Mouse (Mus musculus): Measurements from ENCODE around the gene Coro2a.
"Not testable (repeated sequence)": the region's sequence is repeated elsewhere in the genome, so short reads cannot be mapped to it uniquely, and the experiment has no call there.

Coro2a gene

GRCm38 (mm10) chr4:46611181-46611580 is 9.2 kb upstream of the Coro2a start:
- peak; percentile 78 for DNase-seq

- DNase-seq: no peak
Measured at GRCm38 (mm10) chr4:46607601-46608000, 5.6 kb upstream of the Coro2a start.

- no peak for DNase-seq
Measured at GRCm38 (mm10) chr4:46605451-46605850, 3.4 kb upstream of the Coro2a start.

GRCm38 (mm10) chr4:46602704-46603103 is 702 bp upstream of the Coro2a start:
- DNase-seq: peak; percentile 58

GRCm38 (mm10) chr4:46601258-46601843 is 651 bp downstream of the Coro2a start:
- DNase-seq: peak; percentile 86

GRCm38 (mm10) chr4:46600473-46601257 is 1.3 kb downstream of the Coro2a start:
- DNase-seq: peak; percentile 40

GRCm38 (mm10) chr4:46599609-46600008 is 2.4 kb downstream of the Coro2a start:
- DNase-seq: not testable (repeated sequence)

- peak; percentile 40 for DNase-seq
Measured at GRCm38 (mm10) chr4:46598981-46599380, 3.0 kb downstream of the Coro2a start.

GRCm38 (mm10) chr4:46598111-46598510 is 3.9 kb downstream of the Coro2a start:
- peak; percentile 17 for DNase-seq

GRCm38 (mm10) chr4:46597286-46597961 is 4.6 kb downstream of the Coro2a start:
- DNase-seq: peak; percentile 52

- DNase-seq: peak; percentile 77
Measured at GRCm38 (mm10) chr4:46596398-46596797, 5.6 kb downstream of the Coro2a start.

- DNase-seq: no peak
Measured at GRCm38 (mm10) chr4:46594131-46594530, 7.9 kb downstream of the Coro2a start.

GRCm38 (mm10) chr4:46593472-46593871 is 8.5 kb downstream of the Coro2a start:
- DNase-seq: peak; percentile 20

- peak; percentile 47 for DNase-seq
Measured at GRCm38 (mm10) chr4:46591833-46592520, 10.0 kb downstream of the Coro2a start.

- DNase-seq: no peak
Measured at GRCm38 (mm10) chr4:46590810-46591209, 11.2 kb downstream of the Coro2a start.

- no peak for DNase-seq
Measured at GRCm38 (mm10) chr4:46589946-46590684, 11.9 kb downstream of the Coro2a start.

GRCm38 (mm10) chr4:46589151-46589550 is 12.9 kb downstream of the Coro2a start:
- DNase-seq: no peak

GRCm38 (mm10) chr4:46586473-46586872 is 15.5 kb downstream of the Coro2a start:
- no peak for DNase-seq

GRCm38 (mm10) chr4:46585811-46586190 is 16.2 kb downstream of the Coro2a start:
- DNase-seq: no peak

- DNase-seq: no peak
Measured at GRCm38 (mm10) chr4:46585041-46585810, 16.8 kb downstream of the Coro2a start.

GRCm38 (mm10) chr4:46584536-46584935 is 17.5 kb downstream of the Coro2a start:
- DNase-seq: not testable (repeated sequence)

- DNase-seq: not testable (repeated sequence)
Measured at GRCm38 (mm10) chr4:46584084-46584483, 17.9 kb downstream of the Coro2a start.
